Mouse (Mus musculus) heart, adult 2 months (tissue): ENCODE data around the gene Rasa3.

ENCODE experiments used
- CTCF ChIP-seq: fragments of 200-600 bp; IDR thresholded peaks from 2 replicates; pipeline ENCODE4 v1.8.1; 2022; ENCODE audit warnings: antibody characterized with exemption, mild to moderate bottlenecking, moderate library complexity
- EP300 ChIP-seq: fragments of 200-500 bp; IDR thresholded peaks from 2 replicates; pipeline ENCODE4 v1.6.1; 2011; ENCODE audit warnings: low read depth, low read length, control low read depth; ENCODE audit not compliant: insufficient read depth
- POLR2A ChIP-seq: fragments of 200-500 bp; IDR thresholded peaks from 2 replicates; pipeline ENCODE4 v1.6.1; 2011; ENCODE audit warnings: mild to moderate bottlenecking, low read depth, low read length, control low read depth; ENCODE audit not compliant: insufficient read depth

GRCm38 (mm10) chr8:13614924-13615391 is 62.4 kb downstream of the Rasa3 start:
- no peak for TF ChIP-seq POLR2A
- peak; percentile 53; the same call in 1 of the 2 replicates for TF ChIP-seq EP300
- TF ChIP-seq CTCF: peak; percentile 33
